Mouse (Mus musculus) lung, adult 2 months (tissue): ENCODE measurements around the gene Krtap28-13.

ENCODE experiments used
- CTCF ChIP-seq: fragments of 200-500 bp; IDR thresholded peaks from 2 replicates; pipeline ENCODE4 v1.5.1; 2011; ENCODE audit warnings: mild to moderate bottlenecking, low read length, control low read depth; ENCODE audit not compliant: insufficient read depth
- POLR2A ChIP-seq: fragments of 200-500 bp; IDR thresholded peaks from 2 replicates; pipeline ENCODE4 v1.6.1; 2011; ENCODE audit warnings: low read depth, mild to moderate bottlenecking, control low read depth, low read length, borderline replicate concordance; ENCODE audit errors: extremely low read depth

DNA sequence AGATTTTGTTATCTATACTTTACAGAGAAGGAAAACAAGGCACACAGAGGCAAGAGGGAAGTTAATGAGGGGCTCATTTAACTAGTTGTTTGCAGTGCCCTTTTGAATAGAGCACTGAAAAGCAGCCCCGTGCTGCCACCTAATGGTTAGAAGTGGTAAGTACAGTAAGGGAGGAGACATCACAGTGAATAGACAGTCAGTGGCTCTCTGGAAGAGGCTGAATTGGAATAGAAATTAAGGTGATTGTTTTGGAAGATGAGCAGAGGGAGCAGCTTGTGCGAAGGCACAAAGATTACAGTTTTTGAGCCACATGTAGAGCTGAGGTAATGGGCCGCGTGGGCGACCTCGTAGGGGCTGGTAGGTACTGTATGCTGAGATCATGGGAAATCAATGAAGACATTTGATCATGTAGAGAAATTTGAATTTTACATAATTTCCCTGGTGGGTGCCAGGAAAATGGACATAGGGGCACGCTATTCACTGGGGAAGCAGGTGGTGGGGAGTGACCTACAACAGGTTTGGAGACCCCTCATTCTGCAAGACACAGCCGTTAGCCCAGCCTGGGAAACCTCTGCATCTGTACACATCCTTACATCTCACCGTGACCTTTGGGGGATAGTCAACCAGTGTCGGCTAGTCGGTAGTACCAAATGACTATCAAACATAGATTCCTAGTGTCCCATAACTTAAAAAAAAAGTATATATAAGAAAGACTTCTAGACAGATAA, 15.6 kb downstream of the Krtap28-13 start:
- no peak for TF ChIP-seq POLR2A
- 0 out of 2 replicates have a peak, but pooled peaks have one; percentile 33 for TF ChIP-seq CTCF
